Mouse (Mus musculus) hindbrain, embryonic 12.5 days (tissue): ENCODE data around the gene Bmx. TPM values are rescaled to one million over a fixed set of nuclear protein-coding genes. Genes with fewer than 3 reads are reported as not detected.
A peak's percentile ranks its signal among the peaks of the same experiment; 100 is the strongest.

Experiments used
- ATAC-seq: fragments of 200-750 bp; cut with Nextera tagmentation; 2 replicates; pipeline ENCODE4 v1.8.0; 2017; ENCODE audit warnings: moderate TSS enrichment; ENCODE audit not compliant: low FRiP score
- H3K27ac ChIP-seq: fragments of 300-500 bp; sonication (generic); 2 replicates; pipeline ENCODE4 v1.5.1; 2016; ENCODE audit warnings: mild to moderate bottlenecking
- H3K27me3 ChIP-seq: fragments of 300-500 bp; sonication (generic); 2 replicates; pipeline ENCODE4 v1.6.1; 2016; ENCODE audit warnings: mild to moderate bottlenecking
- H3K36me3 ChIP-seq: fragments of 300-500 bp; sonication (generic); 2 replicates; pipeline ENCODE4 v1.6.1; 2016; ENCODE audit warnings: mild to moderate bottlenecking
- H3K4me1 ChIP-seq: fragments of 300-500 bp; sonication (generic); 2 replicates; pipeline ENCODE4 v1.6.1; 2016
- H3K4me2 ChIP-seq: fragments of 300-500 bp; sonication (generic); replicated peaks from 2 replicates; pipeline ENCODE4 v1.6.1; 2016; ENCODE audit warnings: mild to moderate bottlenecking
- H3K4me3 ChIP-seq: fragments of 300-500 bp; sonication (generic); 2 replicates; pipeline ENCODE4 v1.5.1; 2016; ENCODE audit warnings: mild to moderate bottlenecking
- H3K9ac ChIP-seq: fragments of 300-500 bp; sonication (generic); 2 replicates; pipeline ENCODE4 v1.6.1; 2016; ENCODE audit warnings: mild to moderate bottlenecking, moderate library complexity
- H3K9me3 ChIP-seq: fragments of 300-500 bp; sonication (generic); replicated peaks from 2 replicates; pipeline ENCODE4 v1.6.1; 2016; ENCODE audit warnings: mild to moderate bottlenecking
- WGBS: fragments of 180-500 bp; shearing (Covaris S2); methylation state at CpG from one replicate; pipeline ENCODE4 v1.1.7; 2016; 5-methylcytosine and 5-hydroxymethylcytosine counted together
- polyA plus RNA-seq: library from polyadenylated mRNA; unstranded; fragments of >200 nt; fragmentation: Nextera tagmentation; extraction: Ambion mirVana; gene quantifications from 2 replicates; pipeline ENCODE4 v1.2.1, GENCODE M21; 2016

Bmx gene
- polyA plus RNA-seq = 0.25 and 0.60 TPM in 2 replicates

GRCm38 (mm10) chrX:164258057-164258456 lies at the start of gene Bmx:
TSS of gene Bmx (minus strand) at chrX:164258193.
- no peak for ATAC-seq
- Histone ChIP-seq H3K4me3 (no peak within 1 kb of the TSS), H3K9ac (no peak within 1 kb of the TSS), H3K9me3 (no peaks in the 10 kb centered on the region), H3K4me2 (no peak within 1 kb of the TSS), H3K27ac (no peak within 1 kb of the TSS), H3K36me3 (no peaks in the 10 kb centered on the region), H3K27me3 (peaks cover 11% of the 10 kb centered on the region), H3K4me1 (no peaks in the 10 kb centered on the region)
- 70% methylated on average over 8 of the region's 8 CpGs for WGBS

- WGBS = 60% methylated on average over 2 of the region's 2 CpGs
- no peak overlapping the region for H3K27ac ChIP-seq
- no peak overlapping the region for H3K4me3 ChIP-seq
- no peak overlapping the region for H3K9ac ChIP-seq
- H3K9me3 ChIP-seq = no peaks in the 10 kb centered on the region
- H3K4me2 ChIP-seq = no peak overlapping the region
- no peaks in the 10 kb centered on the region for H3K4me1 ChIP-seq
- H3K27me3 ChIP-seq = no peaks in the 10 kb centered on the region
- no peak for ATAC-seq
- no peaks in the 10 kb centered on the region for H3K36me3 ChIP-seq
Observed at GRCm38 (mm10) chrX:164306250-164306649, 48.3 kb upstream of the Bmx start.

- Histone ChIP-seq H3K4me2 (no peak overlapping the region), H3K4me1 (no peaks in the 10 kb centered on the region), H3K36me3 (no peaks in the 10 kb centered on the region), H3K27me3 (no peaks in the 10 kb centered on the region; the same call in 1 of the 2 replicates), H3K9ac (no peak overlapping the region), H3K27ac (no peak overlapping the region), H3K9me3 (no peaks in the 10 kb centered on the region), H3K4me3 (no peak overlapping the region)
- 57% methylated on average over 5 of the region's 5 CpGs for WGBS
- ATAC-seq = no peak
Observed at GRCm38 (mm10) chrX:164291147-164291546, 33.2 kb upstream of the Bmx start.

- ATAC-seq = no peak
- no peak overlapping the region for H3K27ac ChIP-seq
- no peaks in the 10 kb centered on the region; the same call in 1 of the 2 replicates for H3K27me3 ChIP-seq
- no peaks in the 10 kb centered on the region for H3K4me1 ChIP-seq
- H3K9ac ChIP-seq = no peak overlapping the region
- H3K4me3 ChIP-seq = no peak overlapping the region
- H3K9me3 ChIP-seq = no peaks in the 10 kb centered on the region
- no peaks in the 10 kb centered on the region for H3K36me3 ChIP-seq
- WGBS = 64% methylated on average over 3 of the region's 3 CpGs
- H3K4me2 ChIP-seq = no peak overlapping the region
Observed at GRCm38 (mm10) chrX:164287077-164287476, 29.1 kb upstream of the Bmx start.

- WGBS = 84% methylated on average over 4 of the region's 4 CpGs
- Histone ChIP-seq H3K27ac (no peak overlapping the region), H3K4me3 (no peak overlapping the region), H3K9me3 (no peaks in the 10 kb centered on the region), H3K27me3 (no peaks in the 10 kb centered on the region; the same call in 1 of the 2 replicates), H3K36me3 (no peaks in the 10 kb centered on the region), H3K4me2 (no peak overlapping the region), H3K4me1 (no peaks in the 10 kb centered on the region), H3K9ac (no peak overlapping the region)
- no peak for ATAC-seq
Observed at GRCm38 (mm10) chrX:164283808-164284207, 25.8 kb upstream of the Bmx start.

GRCm38 (mm10) chrX:164280918-164281647 lies 23.1 kb upstream of the Bmx start:
- no peaks in the 10 kb centered on the region for H3K36me3 ChIP-seq
- H3K27ac ChIP-seq = no peak overlapping the region
- H3K4me2 ChIP-seq = no peak overlapping the region
- no peak for ATAC-seq
- no peaks in the 10 kb centered on the region for H3K9me3 ChIP-seq
- 76% methylated on average over 7 of the region's 7 CpGs for WGBS
- no peaks in the 10 kb centered on the region for H3K4me1 ChIP-seq
- peaks cover 3% of the 10 kb centered on the region; the same call in 1 of the 2 replicates for H3K27me3 ChIP-seq
- H3K9ac ChIP-seq = no peak overlapping the region
- no peak overlapping the region for H3K4me3 ChIP-seq

- no peak for ATAC-seq
- 0 out of 2 replicates have a peak, but pooled peaks cover 3% of the 10 kb centered on the region for H3K27me3 ChIP-seq
- WGBS = 59% methylated on average over 3 of the region's 3 CpGs
Observed at GRCm38 (mm10) chrX:164275536-164275935, 17.5 kb upstream of the Bmx start.

GRCm38 (mm10) chrX:164270603-164271002 lies 12.6 kb upstream of the Bmx start:
- H3K9ac ChIP-seq = no peak overlapping the region
- H3K27me3 ChIP-seq = peaks cover 7% of the 10 kb centered on the region; the same call in 1 of the 2 replicates
- no peak overlapping the region for H3K27ac ChIP-seq
- no peaks in the 10 kb centered on the region for H3K9me3 ChIP-seq
- no peak overlapping the region for H3K4me3 ChIP-seq
- H3K4me1 ChIP-seq = no peaks in the 10 kb centered on the region
- no peak overlapping the region for H3K4me2 ChIP-seq
- H3K36me3 ChIP-seq = no peaks in the 10 kb centered on the region
- 88% methylated on average over 3 of the region's 3 CpGs for WGBS
- no peak for ATAC-seq

More at GRCm38 (mm10) chrX:164275536-164275935, 17.5 kb upstream of the Bmx start:
- Histone ChIP-seq H3K4me1 (no peaks in the 10 kb centered on the region), H3K9ac (no peak overlapping the region), H3K27ac (no peak overlapping the region), H3K4me3 (no peak overlapping the region), H3K4me2 (no peak overlapping the region), H3K9me3 (no peaks in the 10 kb centered on the region), H3K36me3 (no peaks in the 10 kb centered on the region)

- peak; percentile 81 for ATAC-seq
- peak within 1 kb of the TSS; percentile 53 for H3K4me2 ChIP-seq
- H3K4me1 ChIP-seq = no peaks in the 10 kb centered on the region
- 17% methylated on average over 20 of the region's 20 CpGs for WGBS
- H3K9ac ChIP-seq = no peak within 1 kb of the TSS; the same call in 1 of the 2 replicates
- no peaks in the 10 kb centered on the region for H3K36me3 ChIP-seq
- H3K9me3 ChIP-seq = no peaks in the 10 kb centered on the region
- H3K27me3 ChIP-seq = peaks cover 7% of the 10 kb centered on the region; the same call in 1 of the 2 replicates
- H3K27ac ChIP-seq = no peak within 1 kb of the TSS
- peak within 1 kb of the TSS; percentile 35 for H3K4me3 ChIP-seq
Observed at GRCm38 (mm10) chrX:164269285-164269761, 11.3 kb upstream of the Bmx start, which contains the start of gene Pir. TSS of gene Pir (plus strand) at chrX:164269371.

GRCm38 (mm10) chrX:164264861-164265260 lies 6.9 kb upstream of the Bmx start:
- Histone ChIP-seq H3K27me3 (peaks cover 8% of the 10 kb centered on the region), H3K9me3 (no peaks in the 10 kb centered on the region), H3K9ac (no peak overlapping the region), H3K4me1 (no peaks in the 10 kb centered on the region), H3K4me3 (no peak overlapping the region), H3K27ac (no peak overlapping the region), H3K36me3 (no peaks in the 10 kb centered on the region), H3K4me2 (no peak overlapping the region)
- WGBS = 39% methylated on average over 1 of the region's 1 CpGs
- ATAC-seq = no peak

GRCm38 (mm10) chrX:164262286-164262685 lies 4.3 kb upstream of the Bmx start:
- Histone ChIP-seq H3K27ac (no peak overlapping the region), H3K9me3 (no peaks in the 10 kb centered on the region), H3K4me1 (no peaks in the 10 kb centered on the region), H3K27me3 (peaks cover 8% of the 10 kb centered on the region), H3K36me3 (no peaks in the 10 kb centered on the region), H3K4me2 (no peak overlapping the region), H3K4me3 (no peak overlapping the region), H3K9ac (no peak overlapping the region)
- ATAC-seq = no peak
- WGBS = 56% methylated on average over 2 of the region's 2 CpGs

GRCm38 (mm10) chrX:164258662-164259061 lies 669 bp upstream of the Bmx start:
- Histone ChIP-seq H3K4me2 (no peak overlapping the region), H3K4me1 (no peaks in the 10 kb centered on the region), H3K9ac (no peak overlapping the region), H3K4me3 (no peak overlapping the region), H3K9me3 (no peaks in the 10 kb centered on the region), H3K36me3 (no peaks in the 10 kb centered on the region), H3K27me3 (peaks cover 11% of the 10 kb centered on the region), H3K27ac (no peak overlapping the region)
- no peak for ATAC-seq
- 92% methylated on average over 5 of the region's 5 CpGs for WGBS

- H3K4me3 ChIP-seq = no peak overlapping the region
- no peak overlapping the region for H3K27ac ChIP-seq
- peaks cover 8% of the 10 kb centered on the region for H3K27me3 ChIP-seq
- no peaks in the 10 kb centered on the region for H3K36me3 ChIP-seq
- 88% methylated on average over 3 of the region's 3 CpGs for WGBS
- ATAC-seq = no peak
- no peaks in the 10 kb centered on the region for H3K9me3 ChIP-seq
- no peak overlapping the region for H3K9ac ChIP-seq
- H3K4me1 ChIP-seq = no peaks in the 10 kb centered on the region
- no peak overlapping the region for H3K4me2 ChIP-seq
Observed at GRCm38 (mm10) chrX:164256527-164256926, 1.5 kb downstream of the Bmx start.
